In the genomic region with DNA sequence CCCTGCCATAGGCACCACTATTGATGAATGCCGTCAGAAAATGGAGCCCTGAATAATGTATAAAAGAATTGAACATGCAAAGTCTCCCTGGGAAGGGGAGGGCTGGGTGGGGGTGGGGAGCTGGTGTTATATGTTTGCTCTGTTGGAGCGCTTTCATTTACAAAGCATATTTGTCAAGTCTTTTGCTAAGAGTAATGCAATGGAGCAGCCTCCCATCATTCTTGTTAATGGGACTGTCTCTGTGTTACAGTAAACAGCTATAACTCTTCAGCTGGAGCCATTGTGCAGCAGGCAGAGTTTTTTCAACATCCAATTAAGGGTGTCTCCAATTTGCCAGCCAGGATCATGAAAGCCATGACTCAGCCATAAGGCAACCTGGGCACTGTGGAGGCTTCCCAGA, we compare ENCODE assay signal across 18 mouse cellular contexts.
"Had no signal": no experiment of that assay in that cellular context is flagged by ENCODE, and none has a peak within 500 bp of the region (broad histone marks: within the 10 kb centered on the region; RNA-seq: fewer than 3 reads in every experiment).

No protein-coding gene starts in this region.

- ATAC-seq: intestine, postnatal 0 days; liver, postnatal 0 days; lung, postnatal 0 days; midbrain, embryonic 13.5 days had no signal

- DNase-seq: kidney, adult 2 months; left cerebral cortex, postnatal 4 days; liver, postnatal 0 days; right cerebral cortex, postnatal 4 days; thymus, adult 2 months; thymus, postnatal 14 days; thymus, postnatal 4 days had no signal

- H3K4me3 ChIP-seq: limb, embryonic 12.5 days; limb, embryonic 15.5 days; midbrain, embryonic 10.5 days; midbrain, embryonic 13.5 days had no signal

- H3K4me2 ChIP-seq: limb, embryonic 12.5 days; limb, embryonic 15.5 days; liver, embryonic 11.5 days; lung, embryonic 14.5 days; midbrain, embryonic 13.5 days had no signal

- H3K4me1 ChIP-seq: limb, embryonic 12.5 days; limb, embryonic 15.5 days; midbrain, embryonic 10.5 days; midbrain, embryonic 13.5 days had no signal

- H3K36me3 ChIP-seq: limb, embryonic 12.5 days; limb, embryonic 15.5 days; midbrain, embryonic 10.5 days; midbrain, embryonic 13.5 days had no signal

- H3K27ac ChIP-seq: limb, embryonic 12.5 days; limb, embryonic 15.5 days; liver, embryonic 14.5 days; macrophage; midbrain, embryonic 10.5 days; midbrain, embryonic 13.5 days; stomach, postnatal 0 days had no signal

- H3K9ac ChIP-seq: limb, embryonic 12.5 days; limb, embryonic 15.5 days; liver, embryonic 14.5 days; liver, postnatal 0 days; lung, embryonic 14.5 days; midbrain, embryonic 13.5 days had no signal

- H3K27me3 ChIP-seq: limb, embryonic 12.5 days; limb, embryonic 15.5 days; midbrain, embryonic 13.5 days had no signal

- H3K9me3 ChIP-seq: limb, embryonic 12.5 days; limb, embryonic 15.5 days; midbrain, embryonic 10.5 days; midbrain, embryonic 13.5 days had no signal
